Mouse (Mus musculus) stomach, embryonic 14.5 days (tissue): ENCODE results near the gene Kcnj10. TPM values are rescaled to one million over a fixed set of nuclear protein-coding genes. Genes with fewer than 3 reads are reported as not detected.

Experiments
- ATAC-seq: fragments of 200-750 bp; cut with Nextera tagmentation; 2 replicates; pipeline ENCODE4 v1.8.0; 2017; ENCODE audit warnings: low read depth, moderate TSS enrichment; ENCODE audit not compliant: insufficient number of reproducible peaks, insufficient read depth, low FRiP score
- H3K27ac ChIP-seq: fragments of 300-500 bp; sonication (generic); 2 replicates; pipeline ENCODE4 v1.5.1; 2014; ENCODE audit warnings: mild to moderate bottlenecking, low read length, moderate library complexity, mixed read lengths
- H3K27me3 ChIP-seq: fragments of 300-500 bp; sonication (generic); 2 replicates; pipeline ENCODE4 v1.6.1; 2014; ENCODE audit warnings: low read length, control low read depth, mixed read lengths; ENCODE audit not compliant: control insufficient read depth, insufficient read depth
- H3K36me3 ChIP-seq: fragments of 300-500 bp; sonication (generic); 2 replicates; pipeline ENCODE4 v1.6.1; 2014; ENCODE audit warnings: mild to moderate bottlenecking, control low read depth, low read length, moderate library complexity, mixed read lengths; ENCODE audit not compliant: control insufficient read depth, insufficient read depth
- H3K4me1 ChIP-seq: fragments of 300-500 bp; sonication (generic); 2 replicates; pipeline ENCODE4 v1.6.1; 2014; ENCODE audit warnings: low read length, control low read depth, mixed read lengths; ENCODE audit not compliant: control insufficient read depth, insufficient read depth
- H3K4me2 ChIP-seq: fragments of 300-500 bp; sonication (generic); replicated peaks from 2 replicates; pipeline ENCODE4 v1.6.1; 2014; ENCODE audit warnings: low read depth, low read length, control low read depth
- H3K4me3 ChIP-seq: fragments of 300-500 bp; sonication (generic); 2 replicates; pipeline ENCODE4 v1.5.1; 2014; ENCODE audit warnings: low read depth, low read length, control low read depth
- H3K9ac ChIP-seq: fragments of 300-500 bp; sonication (generic); replicated peaks from 2 replicates; pipeline ENCODE4 v1.6.1; 2014; ENCODE audit warnings: low read depth, mild to moderate bottlenecking, control low read depth, low read length, moderate library complexity, mixed read lengths
- H3K9me3 ChIP-seq: fragments of 300-500 bp; sonication (generic); 2 replicates; pipeline ENCODE4 v1.6.1; 2016; ENCODE audit warnings: low read depth, low read length, control low read depth; ENCODE audit not compliant: control insufficient read depth
- WGBS: fragments of 180-500 bp; shearing (Covaris S2); extraction: QIAGEN DNeasy Blood & Tissue Kit; methylation state at CpG from one replicate; pipeline ENCODE4 v1.1.7; 2014; 5-methylcytosine and 5-hydroxymethylcytosine counted together
- polyA plus RNA-seq: library from polyadenylated mRNA; unstranded; fragments of >200 nt; fragmentation: Nextera tagmentation; extraction: Ambion mirVana; gene quantifications from 2 replicates; pipeline ENCODE4 v1.2.1, GENCODE M21; 2014

Kcnj10 gene
- polyA plus RNA-seq, 1 experiment from 2014 or later: 0.09 TPM

DNA sequence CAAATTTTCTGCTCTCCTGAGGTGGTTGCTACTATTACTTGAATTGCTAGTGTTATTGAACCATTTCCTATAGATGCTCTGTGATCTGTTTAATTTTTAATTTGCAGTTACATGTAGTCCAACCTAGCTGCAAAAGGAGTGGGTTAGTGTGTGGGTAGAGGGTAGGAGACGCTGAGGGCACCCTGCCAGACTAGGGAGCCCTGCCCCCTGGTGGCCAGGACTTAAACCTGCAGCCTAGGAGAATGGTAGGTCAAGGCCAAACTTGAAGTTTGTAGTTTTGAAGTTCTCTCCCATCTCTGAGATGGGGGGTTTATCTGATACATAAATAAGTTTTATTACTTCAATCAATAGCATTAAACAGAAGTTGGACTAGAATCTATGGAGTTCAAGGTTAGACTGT, 16.5 kb downstream of the Kcnj10 start:
- no peaks in the 10 kb centered on the region for H3K27me3 ChIP-seq
- no peak overlapping the region for H3K4me2 ChIP-seq
- no peak overlapping the region for H3K4me3 ChIP-seq
- ATAC-seq: 0 out of 2 replicates have a peak, but pooled peaks have one; percentile 37
- H3K4me1 ChIP-seq: no peaks in the 10 kb centered on the region
- 9% methylated on average over 1 of the region's 1 CpGs for WGBS
- no peak overlapping the region for H3K9ac ChIP-seq
- H3K36me3 ChIP-seq: no peaks in the 10 kb centered on the region
- no peaks in the 10 kb centered on the region for H3K9me3 ChIP-seq
- no peak overlapping the region for H3K27ac ChIP-seq

DNA sequence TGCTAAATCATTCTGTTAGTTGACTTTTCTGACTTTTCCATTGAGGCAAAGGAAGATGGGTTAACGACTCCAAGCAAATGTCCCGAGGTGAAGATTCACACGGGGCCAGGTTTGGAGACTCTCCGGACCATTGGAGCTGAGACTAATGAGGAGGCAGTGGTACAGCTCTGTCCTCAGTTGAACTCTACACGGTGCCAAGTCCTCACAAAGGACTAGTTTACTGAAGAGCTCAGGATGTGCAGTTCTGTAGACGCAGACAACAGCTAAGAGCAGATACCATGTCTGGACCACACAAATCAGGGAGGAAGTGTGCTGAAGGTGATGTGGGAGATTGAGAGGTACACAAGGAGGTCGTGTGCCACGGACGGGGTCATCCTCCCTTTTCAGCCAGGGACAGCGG, 17.3 kb downstream of the Kcnj10 start:
- H3K9me3 ChIP-seq: no peaks in the 10 kb centered on the region
- H3K4me2 ChIP-seq: no peak overlapping the region
- no peaks in the 10 kb centered on the region for H3K36me3 ChIP-seq
- H3K9ac ChIP-seq: no peak overlapping the region
- no peak overlapping the region for H3K27ac ChIP-seq
- H3K4me3 ChIP-seq: no peak overlapping the region
- no peak for ATAC-seq
- 80% methylated on average over 10 of the region's 10 CpGs for WGBS
- H3K27me3 ChIP-seq: no peaks in the 10 kb centered on the region
- H3K4me1 ChIP-seq: no peaks in the 10 kb centered on the region

DNA sequence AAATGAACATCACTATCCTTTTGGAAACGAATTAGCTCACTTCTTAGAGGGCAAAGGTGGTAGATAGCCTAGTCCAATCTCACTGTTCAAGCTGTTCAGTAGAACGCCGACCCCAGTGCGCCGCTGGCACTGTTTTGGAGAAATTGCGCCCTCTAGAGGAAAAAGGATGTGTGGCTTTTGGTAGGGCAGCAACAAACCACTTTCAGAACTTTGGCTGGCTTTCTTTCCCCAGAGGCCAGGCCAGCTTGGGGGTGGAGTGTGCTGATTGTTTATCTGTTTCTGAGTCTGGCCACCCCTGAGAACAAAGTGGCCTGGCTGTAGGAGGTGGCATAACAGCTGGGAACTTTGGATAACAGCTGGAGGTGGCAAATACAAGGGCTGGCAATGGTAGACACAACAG, 23.7 kb downstream of the Kcnj10 start:
- Histone ChIP-seq H3K27me3 (no peaks in the 10 kb centered on the region), H3K4me3 (no peak overlapping the region), H3K36me3 (no peaks in the 10 kb centered on the region), H3K27ac (no peak overlapping the region), H3K4me1 (no peaks in the 10 kb centered on the region), H3K9me3 (no peaks in the 10 kb centered on the region), H3K4me2 (no peak overlapping the region), H3K9ac (no peak overlapping the region)
- no peak for ATAC-seq
- 15% methylated on average over 6 of the region's 6 CpGs for WGBS

DNA sequence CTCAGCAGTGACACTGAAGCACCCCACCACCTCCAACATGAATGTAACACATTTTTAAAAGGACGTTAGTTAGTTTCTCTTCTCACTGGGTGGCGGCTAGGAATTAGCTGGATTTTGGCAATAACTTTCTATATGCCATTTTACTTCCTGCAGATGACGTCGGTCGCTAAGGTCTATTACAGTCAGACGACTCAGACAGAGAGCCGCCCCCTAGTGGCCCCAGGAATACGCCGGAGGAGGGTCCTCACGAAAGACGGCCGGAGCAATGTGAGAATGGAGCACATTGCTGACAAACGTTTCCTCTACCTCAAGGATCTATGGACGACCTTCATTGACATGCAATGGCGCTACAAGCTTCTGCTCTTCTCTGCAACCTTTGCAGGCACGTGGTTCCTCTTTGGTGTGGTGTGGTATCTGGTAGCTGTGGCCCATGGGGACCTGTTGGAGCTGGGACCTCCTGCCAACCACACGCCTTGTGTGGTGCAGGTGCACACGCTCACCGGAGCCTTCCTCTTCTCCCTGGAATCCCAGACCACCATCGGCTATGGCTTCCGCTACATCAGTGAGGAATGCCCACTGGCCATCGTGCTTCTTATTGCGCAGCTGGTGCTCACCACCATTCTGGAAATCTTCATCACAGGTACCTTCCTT, 27.9 kb downstream of the Kcnj10 start:
- Histone ChIP-seq H3K4me3 (no peak overlapping the region), H3K4me2 (peak overlapping the region; percentile 25), H3K4me1 (no peaks in the 10 kb centered on the region), H3K9ac (no peak overlapping the region), H3K27ac (no peak overlapping the region), H3K27me3 (no peaks in the 10 kb centered on the region), H3K9me3 (no peaks in the 10 kb centered on the region), H3K36me3 (no peaks in the 10 kb centered on the region)
- 24% methylated on average over 23 of the region's 23 CpGs for WGBS
- ATAC-seq: no peak

DNA sequence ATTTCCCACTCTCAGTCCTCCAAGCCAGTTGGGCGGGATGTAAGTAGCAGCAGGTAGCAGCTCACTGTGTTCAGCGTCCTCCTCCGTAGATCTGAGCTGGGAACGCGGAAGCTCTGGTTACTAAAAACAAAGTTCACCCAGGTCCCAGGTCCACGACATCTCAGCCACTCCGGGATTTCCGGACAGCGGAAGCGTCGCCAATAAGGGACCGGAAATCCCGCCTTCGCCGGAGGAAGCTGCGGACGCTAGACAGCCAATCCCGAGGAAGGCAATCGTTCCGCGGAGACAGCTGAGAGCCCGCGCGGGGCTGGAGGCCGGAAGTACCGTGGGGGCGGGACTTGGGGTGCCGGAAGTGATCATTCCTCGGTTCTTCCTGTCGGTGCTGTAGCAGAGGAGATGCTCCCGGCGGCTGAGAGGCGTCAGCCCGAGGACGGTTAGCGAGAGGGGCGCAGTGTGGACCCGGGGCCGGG, 35.2 kb downstream of the Kcnj10 start, which contains the start of gene Pigm:
Pigm (plus strand) TSS at position 349 of the 470 bp plus-strand sequence.
- peak; percentile 98 for ATAC-seq
- peak within 1 kb of the TSS; percentile 78 for H3K9ac ChIP-seq
- H3K27me3 ChIP-seq: no peaks in the 10 kb centered on the region
- peak within 1 kb of the TSS; percentile 88 for H3K4me3 ChIP-seq
- H3K36me3 ChIP-seq: peaks cover 4% of the 10 kb centered on the region; the same call in 1 of the 2 replicates
- peaks cover 18% of the 10 kb centered on the region for H3K4me1 ChIP-seq
- peak within 1 kb of the TSS; percentile 97 for H3K4me2 ChIP-seq
- WGBS: 0% methylated on average over 39 of the region's 39 CpGs
- no peaks in the 10 kb centered on the region for H3K9me3 ChIP-seq
- H3K27ac ChIP-seq: peak within 1 kb of the TSS; percentile 63

DNA sequence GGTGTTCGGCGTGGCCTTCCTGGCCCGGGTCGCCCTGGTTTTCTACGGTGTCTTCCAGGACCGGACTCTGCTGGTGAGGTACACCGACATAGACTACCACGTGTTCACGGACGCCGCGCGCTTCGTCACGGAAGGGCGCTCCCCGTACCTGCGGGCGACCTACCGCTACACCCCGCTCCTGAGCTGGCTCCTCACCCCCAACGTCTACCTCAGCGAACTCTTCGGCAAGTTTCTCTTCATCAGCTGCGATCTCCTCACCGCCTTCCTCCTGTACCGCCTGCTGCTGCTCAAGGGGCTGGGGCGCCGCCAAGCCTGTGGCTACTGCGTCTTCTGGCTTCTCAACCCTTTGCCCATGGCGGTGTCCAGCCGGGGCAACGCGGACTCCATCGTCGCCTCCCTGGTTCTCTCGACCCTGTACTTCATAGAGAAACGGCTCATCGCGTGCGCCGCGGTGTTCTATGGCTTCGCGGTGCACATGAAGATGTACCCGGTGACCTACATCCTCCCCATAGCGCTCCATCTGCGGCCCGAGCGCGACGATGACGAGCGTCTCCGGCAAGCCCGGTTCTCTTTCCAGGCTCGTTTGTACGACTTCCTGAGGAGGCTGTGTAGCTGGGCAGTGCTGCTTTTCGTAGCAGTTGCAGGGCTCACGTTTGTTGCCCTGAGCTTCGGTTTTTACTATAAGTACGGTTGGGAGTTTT, 35.9 kb downstream of the Kcnj10 start:
- no peak for ATAC-seq
- peaks cover 18% of the 10 kb centered on the region for H3K4me1 ChIP-seq

DNA sequence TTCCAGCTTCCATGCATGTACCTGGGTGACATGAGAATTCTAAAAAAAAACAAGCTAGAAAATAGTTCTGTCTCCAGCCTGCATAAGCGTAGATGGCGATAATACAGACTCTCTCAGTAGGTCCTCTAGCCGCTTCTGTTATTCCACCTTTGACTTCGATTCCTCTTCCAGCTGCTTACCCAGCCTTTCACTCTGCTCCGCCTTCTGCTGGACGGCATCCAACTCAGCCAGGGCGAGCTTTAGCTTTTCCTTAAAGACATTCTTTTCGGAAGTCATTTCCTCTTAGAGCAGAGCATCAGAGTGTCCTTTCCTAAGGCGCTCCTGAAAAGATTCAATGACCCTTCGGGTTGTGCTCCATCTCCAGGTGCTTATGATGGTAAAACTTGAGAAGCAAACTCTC, 39.1 kb downstream of the Kcnj10 start:
- Histone ChIP-seq H3K27ac (no peak overlapping the region), H3K9ac (no peak overlapping the region), H3K9me3 (no peaks in the 10 kb centered on the region), H3K4me2 (0 out of 2 replicates have a peak overlapping the region, but pooled peaks have one; percentile 10), H3K27me3 (no peaks in the 10 kb centered on the region), H3K4me1 (peaks cover 18% of the 10 kb centered on the region), H3K4me3 (no peak overlapping the region), H3K36me3 (peaks cover 7% of the 10 kb centered on the region; the same call in 1 of the 2 replicates)
- 69% methylated on average over 10 of the region's 10 CpGs for WGBS
- ATAC-seq: no peak

More for the DNA sequence above, 35.9 kb downstream of the Kcnj10 start:
- peaks cover 7% of the 10 kb centered on the region; the same call in 1 of the 2 replicates for H3K36me3 ChIP-seq
- peak overlapping the region; percentile 88 for H3K4me3 ChIP-seq
- peak overlapping the region; percentile 63; the same call in 1 of the 2 replicates for H3K27ac ChIP-seq
- H3K27me3 ChIP-seq: no peaks in the 10 kb centered on the region
- peak overlapping the region; percentile 97 for H3K4me2 ChIP-seq
- peak overlapping the region; percentile 78 for H3K9ac ChIP-seq
- 2% methylated on average over 62 of the region's 62 CpGs for WGBS
- no peaks in the 10 kb centered on the region for H3K9me3 ChIP-seq

DNA sequence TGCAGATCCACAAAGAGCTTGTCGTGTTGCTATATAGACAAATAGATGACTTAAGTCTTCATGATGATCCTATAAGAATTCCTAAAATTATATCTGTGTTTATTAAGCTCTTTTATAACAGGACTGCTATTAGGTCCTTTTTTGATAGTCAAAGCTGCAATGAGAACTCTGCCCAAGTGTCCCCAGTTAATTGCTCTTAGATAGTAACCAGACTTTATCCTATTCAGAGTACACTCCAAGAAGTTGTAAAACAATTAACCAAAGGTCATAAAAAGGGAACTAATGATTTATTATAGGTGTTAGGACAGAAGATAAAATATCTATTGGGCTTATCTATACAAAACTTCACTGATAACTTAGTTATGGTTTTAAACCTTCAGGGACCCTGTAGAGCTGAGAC, 41.1 kb downstream of the Kcnj10 start:
- Histone ChIP-seq H3K9me3 (no peaks in the 10 kb centered on the region), H3K4me1 (peaks cover 18% of the 10 kb centered on the region), H3K9ac (no peak overlapping the region), H3K27me3 (no peaks in the 10 kb centered on the region), H3K4me2 (no peak overlapping the region), H3K36me3 (peaks cover 7% of the 10 kb centered on the region; the same call in 1 of the 2 replicates), H3K4me3 (no peak overlapping the region), H3K27ac (no peak overlapping the region)
- ATAC-seq: no peak
- 97% methylated on average over 1 of the region's 1 CpGs for WGBS
